Mouse (Mus musculus) gastrocnemius, postnatal 14 days (tissue): ENCODE measurements at regions not wholly inside any gene's neighbourhood (a gene's known extent, or its start where the extent isn't known, plus 50 kb on each side); places are given as distances from the start of the nearest gene placed in this dataset.
A peak's percentile ranks its signal among the peaks of the same experiment; 100 is the strongest.

Source experiments
- DNase-seq: peaks from one replicate; pipeline ENCODE4 v3.0.0; 2021; ENCODE audit warnings: mixed read lengths
- intact Hi-C: fragments of 180-260 bp; cut with DNase I; formaldehyde crosslinking; loops from one replicate; pipeline ENCODE4 v1.15.1; 2025; ENCODE audit warnings: low total_unique reads

GRCm38 (mm10) chr1:122273579-122273978, 705.8 kb upstream of the Ddx18 start:
- intact Hi-C loops: no loop called here
- no peak for DNase-seq

GRCm38 (mm10) chr1:122243031-122243430, 675.2 kb upstream of the Ddx18 start:
- no peak for DNase-seq
- intact Hi-C loops: no loop called here

- no peak for DNase-seq
- intact Hi-C loops: no loop called here
Measured at GRCm38 (mm10) chr1:122241511-122241910, 673.7 kb upstream of the Ddx18 start.

- intact Hi-C loops: no loop called here
- no peak for DNase-seq
Measured at GRCm38 (mm10) chr1:122230442-122230841, 662.7 kb upstream of the Ddx18 start.

GRCm38 (mm10) chr1:122212484-122212883, 644.7 kb upstream of the Ddx18 start:
- intact Hi-C loops: no loop called here
- peak; percentile 3 for DNase-seq

GRCm38 (mm10) chr1:122208619-122209018, 640.8 kb upstream of the Ddx18 start:
- intact Hi-C loops: no loop called here
- no peak for DNase-seq

GRCm38 (mm10) chr1:122169547-122169946, 601.8 kb upstream of the Ddx18 start:
- DNase-seq: no peak
- intact Hi-C loops: no loop called here

- intact Hi-C loops: no loop called here
- DNase-seq: no peak
Measured at GRCm38 (mm10) chr1:122161798-122162197, 594.0 kb upstream of the Ddx18 start.

- intact Hi-C loops: no loop called here
- DNase-seq: no peak
Measured at GRCm38 (mm10) chr1:122141362-122141761, 573.6 kb upstream of the Ddx18 start.

GRCm38 (mm10) chr1:122123954-122124353, 556.2 kb upstream of the Ddx18 start:
- intact Hi-C loops: no loop called here
- no peak for DNase-seq

- intact Hi-C loops: no loop called here
- no peak for DNase-seq
Measured at GRCm38 (mm10) chr1:122095726-122096125, 527.9 kb upstream of the Ddx18 start.

- no peak for DNase-seq
- intact Hi-C loops: no loop called here
Measured at GRCm38 (mm10) chr1:122082481-122082880, 514.7 kb upstream of the Ddx18 start.

- DNase-seq: no peak
- intact Hi-C loops: no loop called here
Measured at GRCm38 (mm10) chr1:122076085-122076484, 508.3 kb upstream of the Ddx18 start.

GRCm38 (mm10) chr1:122055146-122055545, 487.4 kb upstream of the Ddx18 start:
- intact Hi-C loops: no loop called here
- no peak for DNase-seq

GRCm38 (mm10) chr1:122048112-122048725, 480.4 kb upstream of the Ddx18 start:
- no peak for DNase-seq
- intact Hi-C loops: no loop called here

GRCm38 (mm10) chr1:122043896-122044295, 476.1 kb upstream of the Ddx18 start:
- intact Hi-C loops: no loop called here
- no peak for DNase-seq

GRCm38 (mm10) chr1:122043114-122043513, 475.3 kb upstream of the Ddx18 start:
- no peak for DNase-seq
- intact Hi-C loops: no loop called here

- intact Hi-C loops: no loop called here
- no peak for DNase-seq
Measured at GRCm38 (mm10) chr1:122007749-122008148, 440.0 kb upstream of the Ddx18 start.

GRCm38 (mm10) chr1:121996461-121996860, 428.7 kb upstream of the Ddx18 start:
- DNase-seq: no peak
- intact Hi-C loops: no loop called here

GRCm38 (mm10) chr1:121990653-121991052, 422.9 kb upstream of the Ddx18 start:
- intact Hi-C loops: no loop called here
- DNase-seq: no peak

- no peak for DNase-seq
- intact Hi-C loops: no loop called here
Measured at GRCm38 (mm10) chr1:121958942-121959341, 391.2 kb upstream of the Ddx18 start.

- intact Hi-C loops: no loop called here
- no peak for DNase-seq
Measured at GRCm38 (mm10) chr1:121935911-121936310, 368.1 kb upstream of the Ddx18 start.
